Mouse (Mus musculus) kidney, postnatal 25 days (tissue): ENCODE data around the gene Gm45208.

Experiments
- DNase-seq, 2 experiments: peaks; one replicate each; pipeline ENCODE4 v3.0.0; 2021; ENCODE audit warnings: mixed read lengths in 2 of 2

The Gm45208 gene

DNA sequence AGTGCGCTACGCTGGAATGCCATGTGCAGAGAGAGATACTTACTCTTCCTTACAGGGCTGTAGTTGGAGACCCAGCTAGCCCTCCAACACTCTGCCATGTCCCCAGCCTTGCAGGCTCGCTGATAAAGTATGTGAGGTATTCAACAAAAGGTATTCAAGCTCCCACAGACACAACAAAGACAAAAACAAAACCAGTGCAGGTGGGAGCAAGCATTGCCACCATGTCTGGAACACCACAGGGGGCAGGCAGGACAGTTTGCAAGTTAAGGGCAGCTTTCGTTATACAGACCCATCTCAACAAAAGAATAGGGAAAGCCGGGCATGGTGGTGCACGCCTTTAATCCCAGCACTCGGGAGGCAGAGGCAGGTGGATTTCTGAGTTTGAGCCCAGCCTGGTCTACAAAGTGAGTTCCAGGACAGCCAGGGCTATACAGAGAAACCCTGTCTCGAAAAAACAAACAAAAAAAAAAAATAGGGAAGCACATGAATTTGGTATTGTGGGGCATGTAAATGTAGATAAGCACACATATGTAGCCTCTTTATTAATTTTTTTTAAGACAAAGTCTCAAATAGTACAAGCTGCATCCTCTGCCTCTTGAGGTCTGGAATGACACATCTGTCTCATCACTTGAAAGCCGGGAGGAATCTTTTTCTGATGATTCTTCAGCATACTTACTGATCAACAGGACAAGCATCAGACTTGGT, 53.6 kb downstream of the Gm45208 start:
- no peak for DNase-seq

DNA sequence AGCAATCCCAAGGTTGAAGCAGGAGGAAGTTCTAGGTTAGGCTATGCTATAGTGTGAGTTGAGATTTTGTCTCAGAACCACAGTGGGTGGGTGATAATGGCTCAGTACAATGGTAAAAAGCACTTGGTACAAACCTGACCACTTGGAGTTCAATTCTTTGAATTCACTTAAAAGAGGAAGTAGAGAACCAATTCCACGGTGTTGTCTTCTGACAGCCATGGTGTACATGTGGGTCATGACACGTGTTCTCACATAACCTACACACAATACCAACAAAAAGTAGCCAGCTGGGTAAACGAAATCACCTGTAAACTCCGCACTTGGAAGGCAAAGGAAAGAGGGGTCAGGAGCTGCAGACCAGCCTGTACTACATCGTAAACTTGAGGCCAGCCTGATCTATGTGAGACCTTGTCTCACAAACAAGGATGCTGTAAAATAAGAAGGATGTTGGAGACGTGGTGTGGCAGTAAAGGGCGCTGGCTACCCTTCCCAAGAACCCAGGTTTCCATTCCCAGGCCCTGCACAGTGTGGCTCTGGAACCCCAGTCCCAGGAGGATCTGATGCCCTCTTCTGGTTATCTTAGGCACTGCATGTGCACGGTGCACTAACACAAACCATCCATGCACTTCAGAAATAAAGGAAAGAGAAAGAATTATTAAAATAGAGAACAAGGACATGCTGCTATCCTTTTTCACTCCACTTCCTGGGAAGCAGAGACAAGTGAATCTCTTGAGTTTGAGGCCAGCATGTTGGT, 54.5 kb downstream of the Gm45208 start:
- peak in 1 of 2 experiments; percentile 74 for DNase-seq

DNA sequence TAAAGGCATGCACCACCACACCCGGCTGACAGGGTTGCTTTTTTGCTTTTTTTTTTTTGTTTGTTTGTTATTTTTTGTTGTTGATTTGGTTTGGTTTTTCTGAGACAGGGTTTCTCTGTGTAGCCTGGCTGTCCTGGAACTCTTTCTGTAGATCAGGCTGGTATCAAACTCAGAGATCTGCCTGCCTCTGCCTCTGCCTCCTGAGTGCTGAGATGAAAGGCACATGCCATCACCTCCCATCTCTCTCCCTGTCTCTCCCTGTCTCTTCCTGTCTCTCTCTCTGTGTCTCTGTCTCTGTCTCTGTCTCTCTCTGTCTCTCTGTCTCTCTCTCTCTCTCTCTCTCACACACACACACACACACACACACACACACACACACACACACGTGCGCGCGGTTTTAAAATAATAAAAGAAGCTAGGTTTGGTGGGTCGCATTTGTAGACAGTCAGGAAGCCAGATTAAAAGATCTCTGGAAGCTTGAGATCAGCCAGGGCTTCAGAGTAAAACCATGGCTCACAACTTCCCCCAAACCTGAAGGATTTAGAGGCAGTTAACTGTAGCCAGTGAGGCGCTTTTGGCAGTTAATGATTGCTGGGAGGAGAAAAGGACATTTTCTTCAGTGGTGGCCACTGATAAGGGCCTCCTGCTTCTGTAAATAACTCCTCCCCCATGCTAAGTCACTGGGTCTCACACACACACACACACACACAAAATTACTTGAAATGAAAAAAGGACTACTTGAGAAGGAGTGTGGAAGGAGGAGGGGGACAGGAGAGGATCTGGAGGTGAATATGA, 56.6 kb downstream of the Gm45208 start:
- DNase-seq = no peak

GRCm38 (mm10) chrX:7779294-7779693, 57.2 kb downstream of the Gm45208 start:
- no peak for DNase-seq
